Mouse (Mus musculus) cerebellum, adult 9-10 months (tissue): ENCODE measurements around the gene Dennd4a.
A peak's percentile ranks its signal among the peaks of the same experiment; 100 is the strongest.

Source experiments
- DNase-seq: peaks from one replicate; pipeline ENCODE4 v3.0.0; 2022

Dennd4a gene

DNA sequence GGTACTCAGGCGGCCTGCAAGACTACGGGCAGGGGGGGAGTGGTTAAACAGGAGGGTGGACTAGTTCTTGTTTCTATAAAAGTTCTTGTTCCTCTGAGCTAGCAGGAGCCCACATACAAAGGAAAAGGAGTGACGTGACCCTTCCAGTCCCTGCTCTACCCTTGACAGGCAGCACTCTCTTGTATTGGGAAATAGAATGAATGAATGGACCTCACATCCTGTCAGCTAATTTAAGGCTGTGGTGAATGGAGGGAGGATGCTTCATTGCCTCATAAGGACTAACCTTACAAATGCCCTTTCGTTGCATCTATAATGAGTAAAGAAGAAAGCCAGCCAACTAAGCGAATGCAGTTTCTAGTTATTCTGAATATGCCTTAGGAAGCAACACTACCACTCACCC, 114.6 kb downstream of the Dennd4a start:
- no peak for DNase-seq

DNA sequence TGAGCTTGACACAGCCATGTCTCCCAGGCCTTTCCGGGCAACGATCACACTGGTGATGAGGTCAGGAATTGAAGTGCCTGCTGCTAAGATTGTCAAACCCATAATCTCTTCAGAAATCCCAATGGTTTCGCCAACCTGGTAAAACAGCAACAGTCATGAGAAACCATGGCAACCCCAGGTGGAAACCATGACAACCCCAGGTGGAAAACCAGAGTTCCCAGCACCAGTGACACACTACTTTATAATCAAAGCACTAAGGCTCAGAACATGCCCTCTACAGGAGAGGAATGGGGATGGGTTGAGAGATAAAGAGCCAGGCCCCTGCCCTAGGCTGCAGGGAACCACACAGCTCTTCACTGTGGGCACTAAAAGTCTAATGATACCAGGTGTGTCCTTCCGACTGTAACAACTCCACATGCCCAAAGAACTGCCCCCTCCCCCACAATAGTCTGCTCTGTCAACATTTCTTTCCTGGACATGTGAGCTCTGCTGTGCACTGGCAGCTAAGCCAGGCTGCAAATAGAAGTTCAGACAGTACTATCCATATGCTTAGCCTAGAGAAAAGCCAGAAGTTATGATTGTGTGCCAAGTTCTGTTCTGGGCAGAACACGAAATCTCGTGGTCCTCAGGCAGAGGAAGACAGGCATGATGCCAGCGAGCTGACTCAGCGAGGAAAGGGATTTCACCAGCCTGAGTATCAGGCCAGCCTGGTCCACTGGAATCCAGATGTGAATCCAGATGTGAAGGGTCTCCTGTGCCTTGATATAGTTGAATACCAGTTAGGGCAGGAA, 115.3 kb downstream of the Dennd4a start:
- peak; percentile 78 for DNase-seq

DNA sequence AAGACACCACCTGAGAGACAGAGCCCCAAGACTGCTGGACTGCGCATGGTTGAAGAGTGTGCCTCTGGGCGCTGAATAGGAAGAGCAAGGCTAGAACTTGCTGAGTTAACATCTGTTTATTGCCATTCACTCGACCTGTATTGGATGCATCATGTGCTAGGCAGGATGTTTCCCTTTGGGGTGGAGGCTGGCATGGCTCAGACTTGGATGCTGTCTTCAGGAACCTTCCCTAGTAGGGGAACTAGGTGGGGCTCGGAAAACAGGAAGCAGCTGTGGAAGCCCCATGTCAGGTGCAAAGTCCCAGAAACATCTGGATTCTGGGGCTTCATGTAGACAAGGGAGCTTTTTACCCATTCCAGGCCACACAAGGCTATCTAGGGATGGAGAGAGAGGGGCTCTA, 119.1 kb downstream of the Dennd4a start:
- DNase-seq = no peak

DNA sequence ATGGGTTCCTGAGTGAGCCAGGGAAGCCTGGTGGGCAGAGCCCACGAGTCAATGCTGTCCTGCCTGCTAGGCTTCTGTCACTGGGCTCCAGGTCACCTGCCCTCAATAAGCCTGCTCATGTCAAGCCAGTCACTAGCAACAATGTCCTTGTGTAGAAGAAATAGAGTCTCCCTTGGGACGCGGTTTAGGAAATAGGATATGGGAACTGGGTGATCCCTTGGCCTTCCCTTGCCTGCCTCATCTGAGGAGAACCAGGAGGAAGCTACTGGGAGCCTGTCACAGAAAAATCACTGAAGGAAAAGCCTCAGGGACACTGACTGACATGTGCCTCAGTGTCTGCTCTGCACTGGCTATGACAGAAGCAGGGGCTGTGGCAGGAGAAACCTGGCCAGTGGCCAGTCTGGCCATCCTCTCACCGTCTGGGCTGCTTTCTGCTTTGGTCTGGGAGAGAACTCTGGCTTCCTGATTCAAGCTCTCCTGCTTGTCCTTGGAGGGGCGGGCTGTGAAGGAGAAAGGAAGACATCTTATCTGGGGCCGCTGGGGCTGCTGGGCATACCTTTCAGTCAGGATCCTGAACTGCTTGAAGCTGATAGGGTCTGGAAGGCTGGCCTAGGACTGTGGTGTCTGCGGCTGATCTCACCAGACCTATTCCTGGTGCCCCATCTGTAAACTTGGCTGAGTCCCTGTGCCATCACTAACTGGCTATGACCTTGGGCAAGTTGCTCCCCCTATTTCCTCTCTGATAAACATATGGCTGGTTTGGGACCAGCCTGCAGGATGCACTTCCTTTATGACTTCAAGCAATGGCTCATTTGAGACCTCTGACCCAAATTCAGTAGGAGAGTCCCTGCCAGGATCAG, 120.8 kb downstream of the Dennd4a start:
- no peak for DNase-seq

DNA sequence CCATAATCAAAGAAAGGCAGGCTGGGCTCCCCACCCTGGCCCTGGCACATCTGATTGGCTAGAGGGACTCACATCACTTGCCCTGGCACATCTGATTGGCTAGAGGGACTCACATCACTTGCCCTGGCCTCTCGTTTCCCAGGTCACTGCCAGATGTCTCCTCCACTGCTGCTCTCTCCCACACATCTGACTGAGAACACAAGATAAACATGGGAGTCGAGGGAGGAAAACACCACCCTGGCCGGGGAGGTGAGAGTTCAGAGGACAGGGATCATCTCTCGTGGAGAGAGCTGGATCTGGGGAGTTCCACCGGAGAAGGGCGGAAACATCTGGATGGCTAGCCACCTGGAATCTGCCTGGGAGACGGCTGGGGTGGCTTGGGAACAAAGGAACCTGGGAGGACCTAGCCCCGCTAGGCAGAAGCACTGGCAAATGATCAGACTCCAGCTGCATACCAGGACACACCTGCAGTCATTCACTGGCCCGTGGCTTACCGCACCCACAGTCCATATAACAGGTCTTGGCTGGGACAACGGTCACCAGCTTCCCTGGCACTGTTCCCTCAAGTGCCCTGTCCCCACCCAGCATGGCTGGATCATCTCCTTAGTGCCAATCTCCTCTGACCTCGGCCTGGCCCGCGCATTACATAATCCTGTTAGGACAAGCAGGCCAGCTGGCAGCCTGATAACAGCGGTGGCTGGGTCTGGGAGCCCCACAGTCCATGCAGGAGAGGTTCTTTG, 123.0 kb downstream of the Dennd4a start:
- DNase-seq = peak; percentile 55

DNA sequence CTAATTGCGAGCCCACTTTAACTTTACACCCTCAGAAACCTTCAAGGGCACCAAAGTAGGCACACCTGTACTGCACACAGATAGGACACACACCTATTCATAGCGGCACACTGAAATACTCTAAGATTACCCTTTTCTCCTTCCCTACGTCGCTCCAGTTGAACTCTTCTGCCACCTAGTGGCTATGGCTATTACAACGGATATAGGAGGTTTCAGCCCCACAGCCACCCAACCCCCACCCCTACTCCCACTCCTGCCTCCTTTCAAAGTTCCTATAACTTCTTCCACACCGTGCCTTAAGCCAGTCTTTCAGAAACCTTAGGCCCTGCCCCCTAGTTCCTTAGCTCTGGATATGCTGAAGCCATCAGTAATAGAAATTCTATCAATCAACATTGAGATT, 125.4 kb downstream of the Dennd4a start:
- DNase-seq = peak; percentile 61

DNA sequence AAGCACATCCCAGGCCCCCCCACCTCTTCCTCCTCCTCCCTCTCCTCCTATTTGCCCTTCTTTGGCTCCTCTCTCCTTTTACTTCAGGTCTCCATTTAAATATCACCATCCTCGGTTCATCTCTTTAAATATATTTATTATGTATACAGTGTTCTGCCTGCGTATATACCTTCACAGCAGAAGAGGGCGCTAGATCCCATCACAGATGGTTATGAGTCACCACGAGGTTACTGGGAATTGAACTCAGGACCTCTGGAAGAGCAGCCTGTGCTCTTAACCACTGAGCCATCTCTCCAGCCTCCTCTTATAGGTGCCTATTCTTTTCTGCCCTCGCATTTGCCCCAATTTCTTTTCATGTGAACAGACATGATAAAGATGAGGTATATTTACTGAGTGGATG, 126.4 kb downstream of the Dennd4a start:
- no peak for DNase-seq

DNA sequence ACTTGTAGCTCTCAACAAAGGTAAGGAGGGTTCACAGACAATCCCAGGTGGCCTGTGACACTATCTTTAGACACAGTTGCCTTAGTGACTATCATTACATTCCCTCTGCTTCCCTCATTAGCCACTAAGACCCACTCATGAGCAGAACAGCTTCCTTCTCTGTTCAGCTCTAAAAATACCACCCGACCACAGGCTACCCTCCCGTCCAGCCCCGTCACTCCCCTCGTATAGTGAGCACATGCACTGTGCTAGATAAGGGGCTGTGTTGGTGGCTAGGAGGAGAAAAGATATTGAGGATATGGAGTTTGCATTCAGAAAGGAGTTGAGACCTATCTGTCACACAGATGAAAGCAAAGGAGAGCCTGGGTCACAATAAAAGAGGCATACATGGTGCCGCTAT, 127.4 kb downstream of the Dennd4a start:
- DNase-seq = no peak

DNA sequence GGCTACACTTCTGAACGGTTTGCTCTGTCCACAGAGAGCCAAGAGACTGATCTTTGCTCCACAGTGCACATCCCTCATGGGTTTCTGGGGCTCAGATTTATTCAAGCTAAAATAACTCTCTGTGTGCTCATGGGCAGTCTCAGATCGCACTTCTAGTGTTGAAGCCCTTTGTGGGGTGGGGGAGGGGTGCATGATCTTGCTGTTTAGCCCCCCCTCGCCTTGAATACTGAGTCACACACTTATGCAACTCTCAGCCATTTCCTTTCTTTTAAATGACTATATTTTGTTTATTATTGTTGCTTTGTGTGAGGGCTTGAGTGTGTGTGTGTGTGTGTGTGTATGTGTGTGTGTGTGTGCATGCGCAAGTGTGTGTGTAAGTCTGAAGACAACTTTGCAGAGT, 128.1 kb downstream of the Dennd4a start:
- no peak for DNase-seq

DNA sequence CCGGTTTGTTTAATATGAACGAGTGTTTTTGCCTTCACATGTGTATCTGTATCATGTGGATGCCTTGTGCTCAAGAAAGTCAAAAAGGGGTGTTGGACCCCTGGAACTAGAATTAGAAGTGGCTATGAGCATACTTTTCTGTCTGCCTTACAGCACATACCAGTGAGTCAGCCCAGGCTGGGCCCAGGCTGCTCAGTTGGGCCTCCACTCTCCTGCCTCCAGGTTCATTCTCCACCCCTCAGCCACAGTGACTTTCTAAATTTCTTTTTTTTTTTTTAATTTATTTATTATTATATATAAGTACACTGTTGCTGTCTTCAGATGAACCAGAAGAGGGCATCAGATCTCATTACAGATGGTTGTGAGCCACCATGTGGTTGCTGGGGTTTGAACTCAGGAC, 128.7 kb downstream of the Dennd4a start:
- no peak for DNase-seq

DNA sequence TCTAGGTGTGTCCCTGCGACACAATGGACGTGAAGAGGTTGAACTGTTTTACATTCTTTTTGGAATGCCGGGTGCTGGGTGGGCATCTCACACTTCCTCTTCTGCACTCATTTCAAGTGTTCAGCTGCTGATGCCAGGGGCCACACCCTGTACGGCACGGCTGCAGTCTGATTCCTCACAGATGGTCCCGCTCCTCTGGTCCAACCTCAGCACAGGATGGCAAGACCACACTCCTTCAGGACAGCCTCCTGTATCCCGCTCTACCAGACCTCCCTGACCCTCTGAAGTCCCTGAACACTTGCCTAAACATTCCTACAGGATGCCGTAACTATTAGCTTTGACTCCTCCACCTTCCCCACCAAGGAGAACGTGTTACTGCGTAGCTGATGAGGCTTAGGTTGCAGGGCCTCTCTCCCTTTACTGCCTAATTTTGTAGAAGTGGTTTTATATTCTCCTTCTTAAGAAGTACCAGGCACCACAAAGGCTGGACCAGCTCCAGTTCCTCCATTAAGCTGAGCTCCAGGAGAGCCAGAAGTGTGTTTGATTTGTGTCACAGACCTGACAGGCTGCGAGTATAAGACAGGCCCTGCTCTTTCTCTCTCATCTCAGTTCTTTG, 129.7 kb downstream of the Dennd4a start:
- no peak for DNase-seq

DNA sequence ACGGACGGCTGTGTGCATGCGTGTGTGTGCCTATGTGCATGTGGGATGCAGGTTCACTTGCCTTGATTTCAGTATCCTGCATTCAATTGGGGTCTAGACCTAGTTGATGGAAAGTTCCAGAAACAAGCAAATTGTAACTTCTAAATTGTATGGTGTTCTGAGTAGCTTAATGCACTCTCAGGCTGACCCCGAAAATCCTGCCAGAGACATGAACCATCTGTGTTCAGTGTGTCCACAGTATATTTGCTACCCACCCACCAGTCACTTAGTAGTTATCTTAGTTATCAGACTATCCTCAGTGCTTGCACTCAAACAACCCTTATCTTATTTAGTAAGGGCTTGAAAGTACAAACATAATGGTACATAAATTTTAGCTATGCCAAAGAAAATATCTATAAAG, 130.5 kb downstream of the Dennd4a start:
- no peak for DNase-seq

DNA sequence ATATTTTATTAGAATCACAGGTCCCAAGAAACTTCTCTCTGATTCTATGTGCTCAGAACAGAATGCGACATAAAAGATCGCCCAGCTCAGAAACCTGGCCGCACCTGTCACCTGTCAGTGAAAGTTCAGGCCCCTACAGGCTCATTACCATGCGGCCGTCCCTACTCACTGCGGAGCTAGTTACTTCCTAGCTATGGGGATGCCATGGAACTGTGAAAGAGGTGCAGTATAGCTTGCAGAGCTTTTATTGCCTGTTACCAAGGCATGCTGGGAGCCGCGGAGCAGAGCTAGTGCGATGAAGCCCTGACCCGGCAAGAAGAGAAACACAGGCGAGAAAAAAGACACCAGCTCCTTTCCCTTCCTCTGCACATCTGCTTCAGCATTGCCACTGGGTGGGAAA, 132.9 kb downstream of the Dennd4a start:
- no peak for DNase-seq

DNA sequence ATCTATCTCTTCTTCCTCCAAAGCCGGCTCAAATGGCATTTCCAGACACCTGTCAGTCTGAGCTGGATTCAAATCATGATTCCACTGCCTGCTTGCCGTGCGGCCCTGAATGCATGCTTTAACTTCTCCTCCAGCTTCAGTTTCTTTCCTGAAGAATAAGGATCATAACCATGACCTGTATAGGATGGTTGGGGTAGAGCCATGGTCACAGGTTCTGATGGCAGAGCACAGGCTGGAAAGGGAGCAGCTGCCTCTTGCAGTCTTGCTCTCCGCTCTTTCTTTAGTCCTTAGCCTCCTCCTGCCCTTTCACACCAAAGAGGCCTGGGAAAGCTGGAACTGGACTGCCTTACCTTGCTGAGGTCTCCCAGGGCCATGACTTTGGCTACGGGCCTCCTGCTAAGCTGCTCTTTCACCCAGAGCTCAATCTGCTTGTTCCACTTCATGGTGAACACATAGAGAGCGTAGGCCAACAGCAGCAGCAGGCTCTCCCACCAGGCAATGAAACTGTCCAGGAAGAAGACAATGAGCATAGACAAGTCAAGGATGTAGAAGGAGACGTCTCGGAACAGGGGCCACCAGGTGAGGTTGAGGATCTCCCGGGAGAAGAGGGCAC, 136.4 kb downstream of the Dennd4a start:
- DNase-seq = no peak

DNA sequence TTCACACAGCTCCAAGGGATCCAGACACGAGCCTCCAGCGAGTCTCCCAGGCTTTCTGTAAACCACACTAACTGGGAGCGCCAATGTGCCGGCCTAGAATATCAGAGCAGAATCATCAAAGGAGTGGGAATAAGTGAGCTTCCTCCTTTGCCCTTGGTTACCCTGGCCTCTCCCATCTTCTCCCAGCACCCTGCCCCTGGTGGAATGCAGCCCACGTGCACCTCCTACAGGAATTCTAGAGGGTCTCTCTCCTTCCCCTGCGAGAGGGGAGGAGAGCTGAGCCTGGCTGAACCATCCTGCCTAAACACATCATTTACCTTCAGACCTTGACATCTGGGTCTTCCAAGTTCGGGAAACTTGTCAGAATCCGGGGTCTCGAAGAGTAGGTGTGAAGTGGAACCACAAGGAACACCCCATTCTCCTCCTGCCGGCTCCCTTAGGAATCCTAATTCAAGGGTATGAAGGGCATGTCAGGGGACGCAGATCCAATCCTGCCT, 140.1 kb downstream of the Dennd4a start, which contains the start of gene Slc24a1:
TSS of gene Slc24a1 (minus strand) at position 447 of the 497 bp plus-strand sequence.
- no peak for DNase-seq

DNA sequence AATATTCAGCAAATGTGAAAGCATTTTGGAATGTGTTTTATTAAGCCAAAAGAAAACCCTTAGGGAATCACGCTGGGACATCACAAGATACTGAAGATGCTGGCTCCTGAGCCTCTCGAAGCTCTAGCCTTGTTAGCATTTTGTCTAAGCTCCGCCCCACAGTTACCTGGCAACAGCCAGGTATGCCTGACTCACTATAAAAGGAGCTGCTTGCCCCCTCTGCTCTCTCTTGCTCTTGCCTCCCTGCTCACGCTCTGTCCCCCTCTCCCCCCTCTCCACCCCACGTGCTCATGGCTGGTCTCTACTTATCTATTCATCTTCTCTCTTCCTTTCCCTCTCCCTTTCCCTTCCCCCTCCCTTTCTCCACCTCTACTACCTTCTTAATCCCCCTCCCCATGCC, 140.9 kb downstream of the Dennd4a start:
- DNase-seq = no peak

DNA sequence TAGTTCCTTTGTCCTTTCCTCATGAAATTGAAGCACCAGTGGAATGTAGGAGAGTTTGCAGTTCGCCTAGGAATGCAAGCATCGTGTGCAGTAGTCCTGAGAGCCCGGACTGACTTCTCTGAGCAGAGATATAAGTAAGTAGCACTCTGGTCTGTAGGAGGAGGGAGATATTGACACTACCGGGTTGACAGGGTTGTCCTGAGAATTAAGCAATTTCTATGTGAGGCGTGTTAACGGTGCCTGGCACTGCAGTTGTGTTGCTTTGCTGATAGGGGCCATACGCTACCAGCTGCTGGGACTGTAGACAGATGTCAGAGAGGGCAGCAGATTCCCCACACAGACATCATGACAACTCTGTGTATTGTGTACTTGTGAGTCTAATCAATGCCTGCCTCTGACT, 142.1 kb downstream of the Dennd4a start:
- DNase-seq = no peak

DNA sequence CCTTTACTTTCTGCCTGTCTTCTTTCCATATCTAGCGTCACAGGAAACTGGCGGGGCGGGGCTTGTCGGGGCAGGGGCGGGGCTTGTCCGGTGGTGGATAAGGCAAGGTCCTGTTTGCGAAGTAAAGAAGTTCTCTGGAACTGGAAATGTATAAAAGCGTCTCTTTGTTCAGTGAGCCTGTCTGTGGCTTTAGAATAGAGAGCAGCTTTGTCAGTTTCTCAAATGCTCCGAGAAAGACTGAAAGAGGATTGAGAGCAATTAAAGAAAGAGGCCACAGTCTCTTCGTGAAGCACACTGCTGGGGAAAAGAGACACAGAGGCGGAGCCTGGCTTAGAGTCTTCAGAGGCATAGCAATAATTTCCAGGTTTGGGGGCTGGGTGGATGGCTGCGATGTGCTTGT, 145.2 kb downstream of the Dennd4a start:
- DNase-seq = no peak

DNA sequence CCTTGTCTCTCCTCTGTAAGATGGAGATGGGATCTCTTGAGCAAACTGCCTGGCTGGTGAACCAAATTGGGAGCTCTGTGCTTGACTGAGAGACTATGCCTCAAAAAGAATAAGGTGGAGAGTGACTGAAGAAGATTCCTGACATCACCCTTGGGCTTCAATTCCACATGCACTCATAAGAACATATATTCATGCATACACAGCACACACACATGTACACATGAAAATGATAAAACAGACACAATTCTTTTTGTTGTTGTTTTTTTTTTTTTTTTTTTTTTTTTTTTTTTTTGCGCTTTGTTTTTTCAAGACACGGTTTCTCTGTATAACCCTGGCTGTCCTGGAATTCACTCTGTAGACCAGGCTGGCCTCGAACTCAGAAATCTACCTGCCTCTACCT, 146.1 kb downstream of the Dennd4a start:
- DNase-seq = no peak

DNA sequence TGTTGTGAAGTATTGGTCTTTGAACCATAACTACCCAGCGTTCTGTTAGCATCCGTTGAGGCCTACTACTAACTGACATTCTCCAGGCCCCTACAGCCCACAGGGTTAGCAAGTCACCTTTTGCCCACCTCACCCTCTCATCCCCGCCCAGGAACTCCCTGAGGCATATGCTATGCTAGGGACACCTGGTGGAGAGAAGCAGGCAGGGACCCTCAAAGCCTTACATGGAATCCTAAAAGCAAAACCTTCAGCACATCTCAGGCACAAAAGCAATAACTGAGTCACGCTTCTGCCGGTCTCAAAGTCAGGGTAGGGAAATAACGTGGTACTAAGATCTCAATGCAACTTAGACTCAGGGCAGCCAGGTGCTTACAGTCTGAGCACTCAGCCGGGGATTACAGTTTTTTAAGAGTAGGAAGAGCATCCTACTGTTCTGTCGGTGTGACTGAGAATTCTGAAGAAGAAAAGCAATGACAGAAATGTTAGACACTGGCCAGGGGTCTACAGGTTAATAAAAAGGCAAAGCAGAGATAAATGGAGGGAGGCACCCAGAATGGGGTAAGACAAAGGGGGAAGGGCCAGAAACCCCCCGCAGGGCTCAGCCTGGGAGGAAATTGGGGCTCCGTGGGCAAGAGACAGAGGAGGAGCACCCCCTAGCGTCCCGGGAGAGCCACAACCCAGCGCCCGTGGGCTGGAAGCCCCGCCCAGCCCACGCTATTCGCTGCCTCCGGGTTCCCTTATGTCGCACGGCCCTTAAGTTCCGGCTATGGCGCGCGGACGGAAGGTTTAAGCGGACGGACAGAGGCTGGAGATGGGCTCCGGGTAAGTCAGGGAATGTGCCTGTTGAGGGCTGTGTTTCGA, 149.2 kb downstream of the Dennd4a start, which contains the start of gene Ints14:
TSS of gene Ints14 (plus strand) at position 789 of the 861 bp plus-strand sequence.
- peak; percentile 97 for DNase-seq

DNA sequence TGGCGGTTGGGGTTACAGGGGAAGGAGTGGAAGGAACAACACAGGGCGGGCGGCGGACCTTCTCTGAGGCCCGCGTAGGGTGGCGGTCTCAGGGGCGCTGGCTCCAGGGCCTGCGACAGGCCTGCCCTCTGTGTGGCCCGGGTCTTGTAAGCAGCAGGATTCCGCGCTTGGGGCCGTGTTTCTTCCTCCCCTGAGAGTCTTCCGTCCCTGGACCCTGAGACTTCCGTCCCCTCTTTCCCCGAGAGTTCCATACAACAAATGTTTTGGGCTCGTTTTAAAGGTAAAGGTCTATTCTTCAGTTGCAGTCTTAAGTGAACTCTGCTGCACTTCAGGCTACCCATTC, 149.8 kb downstream of the Dennd4a start:
- DNase-seq = no peak
